Mouse (Mus musculus): Measurements from ENCODE around the gene Osbpl8. TPM values are rescaled to one million over a fixed set of nuclear protein-coding genes. Genes with fewer than 3 reads are reported as not detected.

The Osbpl8 gene
- polyA plus RNA-seq, 1 experiment from 2014 or later = 9.8 TPM

DNA sequence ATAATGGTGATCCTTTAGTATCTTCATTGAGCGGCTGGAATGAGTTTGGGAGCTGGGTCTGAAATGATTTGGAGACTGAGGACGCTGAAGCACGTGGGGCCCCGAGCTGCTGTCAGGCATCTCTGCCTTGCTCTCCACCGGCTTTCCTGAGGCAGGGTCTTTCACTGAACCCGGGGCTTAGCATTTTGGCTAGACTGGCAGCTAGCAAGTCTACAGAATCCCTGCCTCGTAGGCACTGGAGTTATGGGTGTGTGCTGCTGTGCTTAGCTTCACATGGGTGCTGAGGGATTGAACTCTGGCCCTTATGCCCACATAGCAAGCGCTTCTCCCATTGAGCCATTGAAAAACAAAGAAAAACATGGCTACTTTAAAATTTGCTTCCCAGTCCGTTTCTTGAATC lies 42.8 kb downstream of the Osbpl8 start:
- H3K27me3 ChIP-seq (ENCODE audit: control insufficient read depth, insufficient read depth, low read length) = no peaks in the 10 kb centered on the region
- 82% methylated on average over 9 of the region's 9 CpGs for WGBS
- no peak overlapping the region for H3K4me3 ChIP-seq (ENCODE audit: low read depth, low read length)

DNA sequence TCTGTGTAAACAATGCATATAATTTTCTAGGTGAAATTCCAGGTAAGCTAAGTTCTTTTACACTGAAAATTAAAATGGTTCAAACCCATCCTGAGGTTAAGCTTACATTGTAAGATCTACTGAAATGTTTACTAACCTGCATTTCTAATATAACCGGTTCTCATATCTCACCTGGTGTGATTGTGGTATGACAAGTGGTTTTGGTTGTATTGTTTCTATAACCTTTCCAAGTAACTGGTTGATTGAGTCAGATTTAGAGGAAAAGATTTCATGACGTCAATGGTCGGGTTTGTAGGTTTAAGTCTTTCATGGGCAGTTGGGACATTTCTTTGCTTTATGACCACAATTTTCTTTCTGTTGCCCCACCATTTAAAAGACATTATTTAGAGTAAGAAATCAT lies 49.5 kb downstream of the Osbpl8 start:
- Histone ChIP-seq H3K27ac (ENCODE audit: low read length) (no peak overlapping the region), H3K4me1 (ENCODE audit: control insufficient read depth, insufficient read depth, low read length) (no peaks in the 10 kb centered on the region), H3K9me3 (ENCODE audit: control insufficient read depth, low read depth, low read length) (no peaks in the 10 kb centered on the region), H3K27me3 (ENCODE audit: control insufficient read depth, insufficient read depth, low read length) (no peaks in the 10 kb centered on the region), H3K4me3 (ENCODE audit: low read depth, low read length) (no peak overlapping the region), H3K9ac (replicated peaks; ENCODE audit: low read depth, low read length) (no peak overlapping the region), H3K4me2 (replicated peaks; ENCODE audit: low read depth, low read length) (no peak overlapping the region), H3K36me3 (ENCODE audit: control insufficient read depth, insufficient read depth, low read length) (no peaks in the 10 kb centered on the region)
- WGBS = 71% methylated on average over 3 of the region's 3 CpGs
- ATAC-seq (ENCODE audit: insufficient number of reproducible peaks, insufficient read depth, low FRiP score, low read depth) = no peak

More for the DNA sequence above, 42.8 kb downstream of the Osbpl8 start:
- Histone ChIP-seq H3K36me3 (ENCODE audit: control insufficient read depth, insufficient read depth, low read length) (no peaks in the 10 kb centered on the region), H3K27ac (ENCODE audit: low read length) (no peak overlapping the region), H3K4me2 (replicated peaks; ENCODE audit: low read depth, low read length) (no peak overlapping the region), H3K9ac (replicated peaks; ENCODE audit: low read depth, low read length) (no peak overlapping the region), H3K4me1 (ENCODE audit: control insufficient read depth, insufficient read depth, low read length) (no peaks in the 10 kb centered on the region), H3K9me3 (ENCODE audit: control insufficient read depth, low read depth, low read length) (no peaks in the 10 kb centered on the region)
- no peak for ATAC-seq (ENCODE audit: insufficient number of reproducible peaks, insufficient read depth, low FRiP score, low read depth)

DNA sequence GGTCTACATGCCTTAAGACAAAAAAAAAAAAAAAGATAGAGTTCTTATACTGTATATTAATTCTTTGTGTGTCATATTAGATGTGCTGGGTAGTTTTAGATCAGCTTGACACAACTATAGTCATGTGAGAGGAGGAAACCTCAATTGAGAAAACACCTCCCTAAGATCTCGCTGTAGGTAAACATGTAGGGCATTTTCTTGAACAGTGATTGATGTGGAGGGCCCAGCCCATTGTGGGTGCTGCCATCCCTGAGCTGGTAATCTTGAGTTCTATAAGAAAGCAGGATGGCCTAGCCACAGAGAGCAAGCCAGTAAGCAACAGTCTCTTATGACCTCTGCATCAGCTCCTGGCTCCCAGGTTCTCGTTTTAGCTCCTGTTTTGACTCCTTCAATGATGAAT lies 50.1 kb downstream of the Osbpl8 start:
- Histone ChIP-seq H3K27me3 (ENCODE audit: control insufficient read depth, insufficient read depth, low read length) (no peaks in the 10 kb centered on the region), H3K4me1 (ENCODE audit: control insufficient read depth, insufficient read depth, low read length) (no peaks in the 10 kb centered on the region), H3K27ac (ENCODE audit: low read length) (no peak overlapping the region), H3K9me3 (ENCODE audit: control insufficient read depth, low read depth, low read length) (no peaks in the 10 kb centered on the region), H3K4me2 (replicated peaks; ENCODE audit: low read depth, low read length) (no peak overlapping the region), H3K4me3 (ENCODE audit: low read depth, low read length) (no peak overlapping the region), H3K36me3 (ENCODE audit: control insufficient read depth, insufficient read depth, low read length) (no peaks in the 10 kb centered on the region), H3K9ac (replicated peaks; ENCODE audit: low read depth, low read length) (no peak overlapping the region)
- 49% methylated on average over 2 of the region's 2 CpGs for WGBS
- ATAC-seq (ENCODE audit: insufficient number of reproducible peaks, insufficient read depth, low FRiP score, low read depth) = no peak

- Histone ChIP-seq H3K36me3 (ENCODE audit: control insufficient read depth, insufficient read depth, low read length) (no peaks in the 10 kb centered on the region), H3K9ac (replicated peaks; ENCODE audit: low read depth, low read length) (no peak overlapping the region), H3K27ac (ENCODE audit: low read length) (no peak overlapping the region), H3K4me3 (ENCODE audit: low read depth, low read length) (no peak overlapping the region), H3K27me3 (ENCODE audit: control insufficient read depth, insufficient read depth, low read length) (no peaks in the 10 kb centered on the region), H3K4me1 (ENCODE audit: control insufficient read depth, insufficient read depth, low read length) (no peaks in the 10 kb centered on the region), H3K4me2 (replicated peaks; ENCODE audit: low read depth, low read length) (no peak overlapping the region), H3K9me3 (ENCODE audit: control insufficient read depth, low read depth, low read length) (no peaks in the 10 kb centered on the region)
- WGBS = 71% methylated on average over 3 of the region's 3 CpGs
- no peak for ATAC-seq (ENCODE audit: insufficient number of reproducible peaks, insufficient read depth, low FRiP score, low read depth)
Observed at GRCm38 (mm10) chr10:111215572-111215971, 51.0 kb downstream of the Osbpl8 start.

DNA sequence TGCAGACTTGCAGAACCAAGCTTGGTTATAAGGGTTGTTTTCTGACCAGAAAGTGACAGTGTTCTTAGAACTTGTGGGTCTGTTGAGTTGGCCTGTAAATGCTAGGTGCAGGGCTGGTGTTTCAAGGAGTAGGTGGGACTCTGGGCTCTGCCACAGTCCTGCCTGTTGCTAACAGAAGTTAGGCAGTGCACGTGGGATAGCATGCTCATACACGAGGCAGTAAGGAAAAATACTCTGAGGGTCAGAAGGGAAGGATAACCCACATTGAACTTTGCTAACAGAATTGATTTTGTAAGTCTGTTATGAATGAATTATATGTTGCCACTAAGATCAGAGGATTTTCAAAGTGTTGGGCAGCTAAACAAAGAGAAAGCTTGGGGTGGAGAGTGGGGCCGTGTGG lies 51.6 kb downstream of the Osbpl8 start:
- Histone ChIP-seq H3K4me1 (ENCODE audit: control insufficient read depth, insufficient read depth, low read length) (no peaks in the 10 kb centered on the region), H3K36me3 (ENCODE audit: control insufficient read depth, insufficient read depth, low read length) (no peaks in the 10 kb centered on the region), H3K9me3 (ENCODE audit: control insufficient read depth, low read depth, low read length) (no peaks in the 10 kb centered on the region), H3K4me3 (ENCODE audit: low read depth, low read length) (no peak overlapping the region), H3K27me3 (ENCODE audit: control insufficient read depth, insufficient read depth, low read length) (no peaks in the 10 kb centered on the region), H3K4me2 (replicated peaks; ENCODE audit: low read depth, low read length) (no peak overlapping the region), H3K27ac (ENCODE audit: low read length) (no peak overlapping the region), H3K9ac (replicated peaks; ENCODE audit: low read depth, low read length) (no peak overlapping the region)
- WGBS = 53% methylated on average over 3 of the region's 3 CpGs
- ATAC-seq (ENCODE audit: insufficient number of reproducible peaks, insufficient read depth, low FRiP score, low read depth) = no peak

GRCm38 (mm10) chr10:111222535-111222934 lies 58.0 kb downstream of the Osbpl8 start:
- Histone ChIP-seq H3K27ac (ENCODE audit: low read length) (no peak overlapping the region), H3K4me1 (ENCODE audit: control insufficient read depth, insufficient read depth, low read length) (peaks cover 5% of the 10 kb centered on the region; the same call in 1 of the 2 replicates), H3K4me2 (replicated peaks; ENCODE audit: low read depth, low read length) (no peak overlapping the region), H3K36me3 (ENCODE audit: control insufficient read depth, insufficient read depth, low read length) (no peaks in the 10 kb centered on the region), H3K9ac (replicated peaks; ENCODE audit: low read depth, low read length) (no peak overlapping the region), H3K4me3 (ENCODE audit: low read depth, low read length) (no peak overlapping the region), H3K27me3 (ENCODE audit: control insufficient read depth, insufficient read depth, low read length) (no peaks in the 10 kb centered on the region), H3K9me3 (ENCODE audit: control insufficient read depth, low read depth, low read length) (no peaks in the 10 kb centered on the region)
- WGBS = 53% methylated on average over 6 of the region's 6 CpGs
- ATAC-seq (ENCODE audit: insufficient number of reproducible peaks, insufficient read depth, low FRiP score, low read depth) = peak; percentile 28; the same call in 1 of the 2 replicates

DNA sequence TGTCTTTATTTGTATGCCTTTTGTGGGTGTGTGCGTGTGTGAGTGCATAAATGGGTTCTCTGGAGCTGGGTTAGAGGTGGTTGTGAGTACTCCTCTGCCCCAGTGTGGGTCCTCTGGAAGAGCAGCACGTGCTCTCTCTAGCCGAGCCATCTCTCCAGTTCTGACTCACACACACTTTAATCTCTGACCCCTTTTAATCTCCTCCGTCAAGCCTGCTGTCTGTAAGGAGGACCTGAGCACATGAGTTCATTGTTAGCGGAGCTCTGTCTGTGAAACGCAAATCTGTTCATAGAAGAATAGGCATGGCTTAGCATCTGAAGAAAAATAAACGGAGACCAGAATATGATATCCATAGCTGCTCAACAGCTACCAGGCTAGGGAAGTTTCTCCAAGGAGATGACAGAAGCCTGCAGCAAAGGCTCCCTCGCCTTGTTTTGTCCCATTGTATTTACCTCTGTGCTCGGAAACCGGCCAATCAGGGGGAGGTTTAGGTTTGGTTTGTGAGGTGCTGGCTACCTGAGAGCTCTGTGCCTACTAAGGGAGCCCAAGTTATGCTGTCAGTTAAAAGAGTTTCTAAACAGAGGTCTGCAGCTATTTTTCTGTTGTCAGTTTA lies 58.8 kb downstream of the Osbpl8 start:
- H3K4me1 ChIP-seq (ENCODE audit: control insufficient read depth, insufficient read depth, low read length) = peaks cover 5% of the 10 kb centered on the region; the same call in 1 of the 2 replicates
- WGBS = 25% methylated on average over 10 of the region's 10 CpGs
- H3K27me3 ChIP-seq (ENCODE audit: control insufficient read depth, insufficient read depth, low read length) = no peaks in the 10 kb centered on the region
- H3K36me3 ChIP-seq (ENCODE audit: control insufficient read depth, insufficient read depth, low read length) = no peaks in the 10 kb centered on the region
- no peak overlapping the region for H3K4me3 ChIP-seq (ENCODE audit: low read depth, low read length)
- H3K9me3 ChIP-seq (ENCODE audit: control insufficient read depth, low read depth, low read length) = no peaks in the 10 kb centered on the region
- ATAC-seq (ENCODE audit: insufficient number of reproducible peaks, insufficient read depth, low FRiP score, low read depth) = no peak
- H3K9ac ChIP-seq (replicated peaks; ENCODE audit: low read depth, low read length) = no peak overlapping the region
- no peak overlapping the region for H3K27ac ChIP-seq (ENCODE audit: low read length)
- H3K4me2 ChIP-seq (replicated peaks; ENCODE audit: low read depth, low read length) = no peak overlapping the region

GRCm38 (mm10) chr10:111224696-111225095 lies 60.1 kb downstream of the Osbpl8 start:
- H3K36me3 ChIP-seq (ENCODE audit: control insufficient read depth, insufficient read depth, low read length) = no peaks in the 10 kb centered on the region
- H3K9me3 ChIP-seq (ENCODE audit: control insufficient read depth, low read depth, low read length) = no peaks in the 10 kb centered on the region
- 86% methylated on average over 4 of the region's 4 CpGs for WGBS
- H3K4me1 ChIP-seq (ENCODE audit: control insufficient read depth, insufficient read depth, low read length) = peaks cover 5% of the 10 kb centered on the region; the same call in 1 of the 2 replicates
- H3K27ac ChIP-seq (ENCODE audit: low read length) = no peak overlapping the region
- no peaks in the 10 kb centered on the region for H3K27me3 ChIP-seq (ENCODE audit: control insufficient read depth, insufficient read depth, low read length)
- H3K4me3 ChIP-seq (ENCODE audit: low read depth, low read length) = no peak overlapping the region
- ATAC-seq (ENCODE audit: insufficient number of reproducible peaks, insufficient read depth, low FRiP score, low read depth) = no peak
- H3K9ac ChIP-seq (replicated peaks; ENCODE audit: low read depth, low read length) = no peak overlapping the region
- no peak overlapping the region for H3K4me2 ChIP-seq (replicated peaks; ENCODE audit: low read depth, low read length)

DNA sequence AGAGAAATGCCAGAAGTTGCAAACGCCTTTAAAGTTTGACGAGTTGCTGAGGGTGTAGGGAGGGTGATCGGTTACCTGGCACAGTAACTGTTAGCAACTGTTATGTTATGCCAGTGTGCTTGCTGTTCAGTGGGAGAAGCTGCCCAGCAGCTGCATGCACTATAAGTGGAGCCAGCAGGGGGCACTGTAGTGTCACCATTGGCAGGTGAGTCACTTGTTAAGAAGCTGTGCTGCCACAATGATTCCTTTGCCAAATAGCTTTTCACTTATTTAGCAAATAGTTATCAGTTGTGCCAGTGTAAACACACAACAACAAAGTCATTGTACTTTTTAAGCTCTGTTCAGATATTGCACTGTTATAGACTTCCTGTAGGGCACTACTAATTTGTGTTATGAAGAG lies 62.0 kb downstream of the Osbpl8 start:
- ATAC-seq (ENCODE audit: insufficient number of reproducible peaks, insufficient read depth, low FRiP score, low read depth) = peak; percentile 71; the same call in 1 of the 2 replicates
- Histone ChIP-seq H3K27ac (ENCODE audit: low read length) (no peak overlapping the region), H3K9me3 (ENCODE audit: control insufficient read depth, low read depth, low read length) (no peaks in the 10 kb centered on the region), H3K4me3 (ENCODE audit: low read depth, low read length) (no peak overlapping the region), H3K9ac (replicated peaks; ENCODE audit: low read depth, low read length) (no peak overlapping the region), H3K36me3 (ENCODE audit: control insufficient read depth, insufficient read depth, low read length) (no peaks in the 10 kb centered on the region), H3K27me3 (ENCODE audit: control insufficient read depth, insufficient read depth, low read length) (no peaks in the 10 kb centered on the region), H3K4me1 (ENCODE audit: control insufficient read depth, insufficient read depth, low read length) (peaks cover 5% of the 10 kb centered on the region; the same call in 1 of the 2 replicates), H3K4me2 (replicated peaks; ENCODE audit: low read depth, low read length) (no peak overlapping the region)
- WGBS = 27% methylated on average over 3 of the region's 3 CpGs
